Mouse (Mus musculus): ENCODE data around the gene Clmn.

DNA sequence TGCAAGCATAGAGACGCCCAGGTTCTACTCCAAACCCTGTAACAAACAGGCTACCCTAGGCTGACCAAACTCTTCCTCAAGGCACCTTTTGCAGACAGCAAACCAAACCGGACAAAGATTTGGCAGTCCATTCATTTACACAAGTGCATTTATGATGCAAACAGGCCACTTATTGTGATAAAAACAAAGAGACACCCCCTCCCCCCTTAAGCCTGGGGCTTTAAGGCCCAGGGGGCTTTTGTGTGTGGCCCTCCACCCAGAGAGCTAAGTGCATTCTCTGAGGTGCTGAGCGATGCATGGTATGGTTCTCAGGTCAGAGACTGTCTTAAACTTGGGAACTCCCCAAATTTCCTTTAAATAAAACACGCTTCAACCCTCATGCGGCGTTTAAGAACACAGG lies 101.0 kb downstream of the Clmn start:
- no peak for TF ChIP-seq CTCF (IDR thresholded peaks at IDR 0.05; ENCODE audit: low read depth, low read length)
- no peak for TF ChIP-seq POLR2A (IDR thresholded peaks at IDR 0.05; ENCODE audit: borderline replicate concordance, low read depth, low read length)
